Mouse (Mus musculus) brain, embryonic 14.5 days (tissue): ENCODE results near the gene Borcs8.

Experiments
- CTCF ChIP-seq: fragments of 200-500 bp; IDR thresholded peaks from 2 replicates; pipeline ENCODE4 v1.5.1; 2012; ENCODE audit warnings: inconsistent platforms, mild to moderate bottlenecking, moderate library complexity, borderline replicate concordance; ENCODE audit not compliant: insufficient read depth, insufficient read length; ENCODE audit errors: extremely low read depth
- POLR2A ChIP-seq: fragments of 200-500 bp; IDR thresholded peaks from 2 replicates; pipeline ENCODE4 v1.6.1; 2012; ENCODE audit warnings: mild to moderate bottlenecking, inconsistent platforms, borderline replicate concordance; ENCODE audit not compliant: poor library complexity, insufficient read depth, insufficient read length, severe bottlenecking; ENCODE audit errors: extremely low read depth

GRCm38 (mm10) chr8:70111192-70111795 is 28.0 kb upstream of the Borcs8 start:
- TF ChIP-seq CTCF (no peak), POLR2A (no peak)
